Mouse (Mus musculus) G1E (cell line): ENCODE data around the gene Lsm7. TPM values are rescaled to one million over a fixed set of nuclear protein-coding genes. Genes with fewer than 3 reads are reported as not detected.

Experiments
- ATAC-seq: 2 replicates; pipeline ENCODE4 v1.8.0; 2016; ENCODE audit warnings: mild to moderate bottlenecking; ENCODE audit not compliant: insufficient number of reproducible peaks, poor library complexity, low FRiP score, severe bottlenecking; ENCODE audit errors: extremely low read depth
- DNase-seq: peaks from one replicate; pipeline ENCODE4 v3.0.0; 2012; ENCODE audit warnings: low spot score
- H3K27me3 ChIP-seq: 2 replicates; pipeline ENCODE4 v1.6.1; 2012; ENCODE audit warnings: mild to moderate bottlenecking, low read length, inconsistent platforms; ENCODE audit not compliant: insufficient read depth
- H3K36me3 ChIP-seq: replicated peaks from 2 replicates; pipeline ENCODE3; 2012; ENCODE audit warnings: mild to moderate bottlenecking, inconsistent platforms
- H3K4me1 ChIP-seq: 2 replicates; pipeline ENCODE4 v1.6.1; 2012; ENCODE audit warnings: low read depth, low read length, inconsistent platforms, mixed read lengths; ENCODE audit not compliant: insufficient read depth
- H3K4me3 ChIP-seq: 2 replicates; pipeline ENCODE4 v1.5.1; 2012; ENCODE audit warnings: low read depth, mild to moderate bottlenecking, inconsistent platforms, low read length, moderate library complexity, mixed read lengths
- H3K9me3 ChIP-seq: replicated peaks from 2 replicates; pipeline ENCODE4 v1.6.1; 2012; ENCODE audit warnings: inconsistent platforms
- CTCF ChIP-seq: IDR thresholded peaks from 2 replicates; pipeline ENCODE4 v1.5.1; 2012; ENCODE audit warnings: low read depth, low read length, inconsistent platforms, mixed read lengths
- GATA1 ChIP-seq: IDR thresholded peaks from 2 replicates; pipeline ENCODE4 v1.6.1; 2012; ENCODE audit warnings: borderline replicate concordance, low read length, inconsistent platforms, mixed read lengths
- GATA2 ChIP-seq: IDR thresholded peaks from 2 replicates; pipeline ENCODE4 v1.6.1; 2012; ENCODE audit warnings: low read depth, low read length, inconsistent platforms, borderline replicate concordance
- POLR2AphosphoS5 ChIP-seq: IDR thresholded peaks from 2 replicates; pipeline ENCODE4 v1.6.1; 2012; ENCODE audit warnings: low read depth, low read length, inconsistent platforms; ENCODE audit not compliant: insufficient replicate concordance
- TAL1 ChIP-seq: conservative IDR thresholded peaks from 2 replicates; pipeline ENCODE4 v1.6.1; 2012; ENCODE audit warnings: low read depth, low read length, inconsistent platforms, mixed read lengths
- polyA plus RNA-seq: library from polyadenylated mRNA; stranded (reverse); fragments of >175 nt; gene quantifications from 2 replicates; pipeline ENCODE4 v1.2.3, GENCODE M21; 2012
- total RNA-seq, 2 experiments: library from RNA; stranded (forward) in 1 of 2; stranded (reverse) in 1 of 2; fragments of 200-1000 nt in 1 of 2; fragments of >200 nt in 1 of 2; fragmentation: Nextera tagmentation in 1 of 2; gene quantifications; 2 replicates each; pipeline ENCODE4 v1.2.3; 2014 to 2017

The Lsm7 gene
- total RNA-seq (2014; fragmentation: Nextera tagmentation) = 51.2 and 53.5 TPM in 2 replicates
- total RNA-seq (2017) = 282 and 373 TPM in 2 replicates
- 226 and 269 TPM in 2 replicates for polyA plus RNA-seq

DNA sequence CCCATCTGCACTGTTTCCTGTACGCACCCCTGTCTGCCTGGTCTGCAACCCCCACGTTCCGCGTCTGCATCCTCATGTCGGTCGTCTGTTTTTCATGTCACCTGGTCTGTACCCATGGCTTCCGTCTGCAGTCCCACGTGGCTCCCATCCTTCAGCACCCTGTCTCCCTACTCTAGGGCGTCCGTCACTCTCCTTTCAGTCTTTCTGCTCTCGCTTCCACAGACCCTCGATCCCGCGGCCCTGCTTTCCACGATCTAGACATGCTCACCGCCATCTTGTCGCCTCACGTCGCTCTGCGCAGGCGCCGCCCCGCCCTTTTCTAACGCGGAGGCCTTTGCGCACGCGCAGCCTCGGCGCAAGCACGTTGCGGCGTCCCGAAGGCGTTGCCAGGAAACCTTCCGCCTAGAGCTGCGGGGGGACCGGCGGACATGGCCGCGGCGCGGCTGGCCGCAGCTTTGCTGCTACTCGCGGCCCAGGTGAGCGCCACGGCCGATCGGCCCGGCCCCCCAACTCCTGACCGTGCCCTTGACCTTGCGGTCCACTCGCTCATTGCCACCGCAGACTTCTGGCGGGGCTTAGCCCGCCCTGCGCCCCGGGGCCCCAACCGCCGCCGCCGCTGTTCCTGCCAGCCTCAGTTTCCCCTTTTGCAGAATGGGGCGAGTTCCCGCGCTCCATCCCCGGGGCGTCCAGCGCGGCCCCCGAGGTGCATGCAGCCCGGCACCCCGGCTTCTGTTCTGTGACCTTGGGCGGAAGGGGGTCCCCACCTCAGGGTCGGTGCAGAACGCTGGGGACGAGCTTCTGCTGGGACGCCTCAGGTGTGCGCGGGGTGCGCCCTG, at the start of gene Lsm7, which contains the start of gene Sppl2b:
TSS of gene Lsm7 (minus strand) at position 297 of the 836 bp plus-strand sequence.
TSS of gene Sppl2b (plus strand) at position 363 of the 836 bp plus-strand sequence.
- DNase-seq = peak; percentile 95
- Histone ChIP-seq H3K4me3 (peak within 1 kb of the TSS; percentile 80), H3K27me3 (no peaks in the 10 kb centered on the region), H3K4me1 (peaks cover 87% of the 10 kb centered on the region), H3K9me3 (no peaks in the 10 kb centered on the region), H3K36me3 (peaks cover 71% of the 10 kb centered on the region)
- no peak for TF ChIP-seq GATA1
- TF ChIP-seq CTCF = no peak
- no peak for TF ChIP-seq POLR2AphosphoS5
- no peak for TF ChIP-seq GATA2
- TF ChIP-seq TAL1 = no peak
- peak; percentile 7 for ATAC-seq

- Histone ChIP-seq H3K4me1 (peaks cover 21% of the 10 kb centered on the region), H3K4me3 (no peak overlapping the region), H3K9me3 (no peaks in the 10 kb centered on the region), H3K27me3 (peaks cover 49% of the 10 kb centered on the region), H3K36me3 (peaks cover 4% of the 10 kb centered on the region)
- TF ChIP-seq GATA1 (no peak), CTCF (no peak), POLR2AphosphoS5 (no peak), TAL1 (no peak), GATA2 (no peak)
- no peak for ATAC-seq
- DNase-seq = no peak
These were observed 49.7 kb upstream of the Lsm7 start for GRCm38 (mm10) chr10:80904709-80905108.

GRCm38 (mm10) chr10:80904004-80904693, 49.1 kb upstream of the Lsm7 start:
- TF ChIP-seq GATA2 (no peak), POLR2AphosphoS5 (no peak), CTCF (no peak), GATA1 (no peak), TAL1 (no peak)
- Histone ChIP-seq H3K36me3 (peaks cover 10% of the 10 kb centered on the region), H3K4me3 (no peak overlapping the region), H3K27me3 (peaks cover 44% of the 10 kb centered on the region), H3K9me3 (no peaks in the 10 kb centered on the region), H3K4me1 (peaks cover 27% of the 10 kb centered on the region)
- ATAC-seq (no peak), DNase-seq (no peak)

DNA sequence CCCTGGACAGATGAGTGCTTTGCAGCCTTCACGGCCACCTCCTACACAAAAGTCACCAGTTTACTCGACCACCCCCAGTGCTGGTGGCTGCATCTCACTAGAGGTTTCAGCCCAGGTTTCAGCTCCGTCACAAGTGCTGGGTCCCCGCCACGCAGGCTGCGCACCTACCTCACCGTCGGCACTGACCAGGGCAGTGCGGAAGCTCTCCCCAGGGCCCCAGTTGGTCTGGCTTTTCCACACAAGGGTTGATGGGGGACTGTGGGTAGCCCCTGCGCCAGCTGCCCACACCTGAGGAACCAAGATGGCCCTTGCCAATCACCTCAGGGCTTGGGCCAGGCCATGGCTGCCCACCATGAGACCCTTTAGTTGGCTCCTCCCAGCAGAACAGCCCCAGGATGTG, 48.3 kb upstream of the Lsm7 start:
- Histone ChIP-seq H3K36me3 (peaks cover 18% of the 10 kb centered on the region), H3K27me3 (peaks cover 36% of the 10 kb centered on the region; the same call in 1 of the 2 replicates), H3K4me3 (no peak overlapping the region), H3K4me1 (peaks cover 35% of the 10 kb centered on the region), H3K9me3 (no peaks in the 10 kb centered on the region)
- DNase-seq (no peak), ATAC-seq (no peak)
- TF ChIP-seq POLR2AphosphoS5 (no peak), CTCF (no peak), GATA1 (no peak), TAL1 (no peak), GATA2 (no peak)

GRCm38 (mm10) chr10:80902273-80902940, 47.4 kb upstream of the Lsm7 start:
- no peak for DNase-seq
- H3K36me3 ChIP-seq = peaks cover 27% of the 10 kb centered on the region
- H3K4me1 ChIP-seq = peaks cover 43% of the 10 kb centered on the region
- H3K9me3 ChIP-seq = no peaks in the 10 kb centered on the region
- H3K27me3 ChIP-seq = peaks cover 29% of the 10 kb centered on the region; the same call in 1 of the 2 replicates
- TF ChIP-seq GATA2 (no peak), GATA1 (no peak), TAL1 (no peak), CTCF (no peak), POLR2AphosphoS5 (no peak)
- no peak overlapping the region for H3K4me3 ChIP-seq
- no peak for ATAC-seq
